Mouse (Mus musculus) olfactory bulb, adult 2 months (tissue): ENCODE data around the gene Acaca.

ENCODE experiments used
- CTCF ChIP-seq: fragments of 200-500 bp; IDR thresholded peaks from 2 replicates; pipeline ENCODE4 v1.5.1; 2012; ENCODE audit warnings: low read depth, mild to moderate bottlenecking, low read length, moderate library complexity; ENCODE audit not compliant: insufficient read depth
- POLR2A ChIP-seq: fragments of 200-500 bp; IDR thresholded peaks from 2 replicates; pipeline ENCODE4 v1.6.1; 2012; ENCODE audit warnings: mild to moderate bottlenecking, low read depth, low read length, moderate library complexity; ENCODE audit not compliant: insufficient read depth

DNA sequence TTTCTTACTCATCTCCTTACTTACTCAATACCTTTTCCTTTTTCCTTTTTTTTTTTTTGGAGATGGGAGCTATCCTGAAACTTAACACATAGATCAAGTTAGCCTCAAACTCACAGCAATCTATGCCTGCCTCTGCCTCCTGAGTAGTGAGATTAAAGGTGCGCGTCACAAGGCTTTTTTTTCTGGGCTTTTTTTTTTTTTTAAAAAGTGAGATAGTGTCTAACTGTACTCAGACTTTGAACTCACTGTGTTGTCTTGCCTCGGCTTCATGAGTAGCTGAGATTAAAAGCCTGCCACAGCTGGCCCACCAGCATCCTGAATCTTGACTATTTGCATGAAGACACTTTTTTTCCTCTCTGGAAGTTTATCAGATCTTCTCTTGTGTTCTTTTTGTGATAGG lies 59.1 kb downstream of the Acaca start:
- TF ChIP-seq CTCF (no peak), POLR2A (no peak)
